Mouse (Mus musculus): ENCODE measurements around the gene Sec16b. TPM values are rescaled to one million over a fixed set of nuclear protein-coding genes. Genes with fewer than 3 reads are reported as not detected.

Sec16b gene
- polyA plus RNA-seq, 1 experiment: 1.1 TPM

DNA sequence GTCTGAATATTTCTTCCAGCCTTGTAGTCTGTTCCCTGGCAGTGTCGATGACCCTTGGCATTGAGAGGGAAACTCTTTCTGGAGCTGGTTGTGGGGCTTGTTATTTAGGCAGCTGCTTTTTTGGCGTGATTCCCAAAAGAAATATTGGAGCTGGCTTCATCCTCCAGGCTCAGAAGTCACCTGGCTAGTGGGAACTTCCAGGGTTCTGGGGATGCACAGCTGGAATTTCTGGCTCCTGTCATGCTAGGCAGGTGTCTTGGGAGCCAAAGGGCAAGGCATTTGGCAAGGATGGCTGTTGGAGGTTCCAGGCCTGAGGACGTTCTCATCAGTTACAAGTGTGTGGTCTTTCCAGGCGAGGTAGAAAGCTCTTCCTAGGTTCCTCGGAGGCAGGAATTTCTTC lies 80.0 kb downstream of the Sec16b start:
- H3K4me1 ChIP-seq (replicated peaks; ENCODE audit: control insufficient read depth, insufficient read depth, low read length): no peaks in the 10 kb centered on the region
- no peaks in the 10 kb centered on the region for H3K36me3 ChIP-seq (ENCODE audit: control insufficient read depth, insufficient read depth, low read length)
- H3K27me3 ChIP-seq (ENCODE audit: control insufficient read depth, insufficient read depth, low read length): no peaks in the 10 kb centered on the region
- H3K27ac ChIP-seq (ENCODE audit: control insufficient read depth, insufficient read depth, low read length): no peak overlapping the region
- no peak overlapping the region for H3K4me3 ChIP-seq (ENCODE audit: control insufficient read depth, insufficient read depth, low read length)
- 79% methylated on average over 5 of the region's 5 CpGs for WGBS
- no peak for DNase-seq
- TF ChIP-seq POLR2A (IDR thresholded peaks at IDR 0.05; ENCODE audit: control insufficient read depth, extremely low read depth, insufficient read depth, low read length, poor library complexity) (no peak), CTCF (IDR thresholded peaks at IDR 0.05; ENCODE audit: borderline replicate concordance, control insufficient read depth, extremely low read depth, insufficient read depth, low read length, poor library complexity) (no peak)

DNA sequence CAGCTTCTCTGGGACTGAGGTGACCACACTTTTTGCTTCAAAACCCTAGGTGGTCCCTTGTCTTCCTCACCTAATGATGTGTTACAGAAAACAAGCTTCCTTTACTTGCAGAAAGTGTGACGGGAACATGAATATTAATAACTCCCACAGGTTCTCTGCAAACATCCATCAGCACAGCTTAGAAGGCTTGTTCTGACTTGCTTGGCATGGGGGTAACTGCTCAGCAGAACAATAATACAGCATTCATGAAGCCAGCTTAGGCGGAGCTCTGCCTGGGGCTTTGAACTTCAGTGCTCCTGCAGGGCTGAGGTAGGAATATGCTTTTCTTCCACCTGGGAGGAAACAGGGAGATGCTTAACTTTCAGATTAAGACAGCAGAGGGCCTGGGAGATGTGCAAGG lies 85.5 kb downstream of the Sec16b start:
- Histone ChIP-seq H3K27me3 (ENCODE audit: control insufficient read depth, insufficient read depth, low read length) (no peaks in the 10 kb centered on the region), H3K4me1 (replicated peaks; ENCODE audit: control insufficient read depth, insufficient read depth, low read length) (no peaks in the 10 kb centered on the region), H3K27ac (ENCODE audit: control insufficient read depth, insufficient read depth, low read length) (no peak overlapping the region), H3K36me3 (ENCODE audit: control insufficient read depth, insufficient read depth, low read length) (no peaks in the 10 kb centered on the region), H3K4me3 (ENCODE audit: control insufficient read depth, insufficient read depth, low read length) (no peak overlapping the region)
- WGBS: 95% methylated on average over 2 of the region's 2 CpGs
- no peak for DNase-seq
- TF ChIP-seq POLR2A (IDR thresholded peaks at IDR 0.05; ENCODE audit: control insufficient read depth, extremely low read depth, insufficient read depth, low read length, poor library complexity) (no peak), CTCF (IDR thresholded peaks at IDR 0.05; ENCODE audit: borderline replicate concordance, control insufficient read depth, extremely low read depth, insufficient read depth, low read length, poor library complexity) (no peak)

DNA sequence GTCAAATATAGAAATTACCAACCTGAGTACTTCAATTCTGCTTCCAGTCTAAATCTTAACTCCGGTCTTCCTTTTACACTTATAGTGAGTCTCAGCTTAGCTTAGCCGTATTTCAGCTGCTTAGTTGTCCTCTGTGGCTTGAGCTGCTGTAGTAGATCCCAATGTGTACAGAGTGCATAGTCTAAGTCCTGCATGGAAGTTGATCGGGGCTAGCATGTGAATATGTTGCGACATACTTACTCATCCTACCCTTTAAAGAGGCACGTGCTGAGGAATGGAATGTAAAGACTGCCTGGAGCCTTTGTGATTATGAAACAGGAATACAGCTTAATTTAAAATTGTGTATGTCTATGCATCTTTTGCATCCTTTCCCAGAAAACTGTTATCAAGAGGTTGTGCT lies 88.0 kb downstream of the Sec16b start:
- no peak for DNase-seq
- Histone ChIP-seq H3K36me3 (ENCODE audit: control insufficient read depth, insufficient read depth, low read length) (no peaks in the 10 kb centered on the region), H3K4me3 (ENCODE audit: control insufficient read depth, insufficient read depth, low read length) (no peak overlapping the region), H3K27ac (ENCODE audit: control insufficient read depth, insufficient read depth, low read length) (no peak overlapping the region), H3K4me1 (replicated peaks; ENCODE audit: control insufficient read depth, insufficient read depth, low read length) (no peaks in the 10 kb centered on the region), H3K27me3 (ENCODE audit: control insufficient read depth, insufficient read depth, low read length) (no peaks in the 10 kb centered on the region)
- 89% methylated on average over 5 of the region's 5 CpGs for WGBS
- TF ChIP-seq POLR2A (IDR thresholded peaks at IDR 0.05; ENCODE audit: control insufficient read depth, extremely low read depth, insufficient read depth, low read length, poor library complexity): no peak

DNA sequence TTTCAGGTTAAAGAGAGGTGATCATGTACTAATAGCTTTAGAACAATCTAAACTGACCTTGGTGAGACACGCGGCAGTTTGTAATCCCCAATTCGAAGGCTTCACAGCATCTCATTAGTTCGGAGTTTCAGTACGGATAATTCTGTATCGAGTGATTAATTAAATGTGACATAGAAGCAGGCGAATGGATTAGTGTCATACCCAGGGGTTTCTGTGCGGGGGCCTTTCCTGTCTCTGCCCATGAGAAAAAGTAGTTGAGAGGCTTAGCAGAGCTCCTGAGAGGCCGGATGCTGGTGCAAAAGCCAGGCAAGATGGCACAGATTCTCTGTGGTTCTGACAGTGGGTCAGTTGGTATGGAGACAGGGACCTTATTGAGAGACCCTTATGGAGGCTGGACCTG lies 88.6 kb downstream of the Sec16b start:
- Histone ChIP-seq H3K4me3 (ENCODE audit: control insufficient read depth, insufficient read depth, low read length) (no peak overlapping the region), H3K27ac (ENCODE audit: control insufficient read depth, insufficient read depth, low read length) (no peak overlapping the region), H3K36me3 (ENCODE audit: control insufficient read depth, insufficient read depth, low read length) (no peaks in the 10 kb centered on the region), H3K27me3 (ENCODE audit: control insufficient read depth, insufficient read depth, low read length) (no peaks in the 10 kb centered on the region), H3K4me1 (replicated peaks; ENCODE audit: control insufficient read depth, insufficient read depth, low read length) (no peaks in the 10 kb centered on the region)
- DNase-seq: no peak
- WGBS: 96% methylated on average over 9 of the region's 9 CpGs
- no peak for TF ChIP-seq CTCF (IDR thresholded peaks at IDR 0.05; ENCODE audit: borderline replicate concordance, control insufficient read depth, extremely low read depth, insufficient read depth, low read length, poor library complexity)
- no peak for TF ChIP-seq POLR2A (IDR thresholded peaks at IDR 0.05; ENCODE audit: control insufficient read depth, extremely low read depth, insufficient read depth, low read length, poor library complexity)

DNA sequence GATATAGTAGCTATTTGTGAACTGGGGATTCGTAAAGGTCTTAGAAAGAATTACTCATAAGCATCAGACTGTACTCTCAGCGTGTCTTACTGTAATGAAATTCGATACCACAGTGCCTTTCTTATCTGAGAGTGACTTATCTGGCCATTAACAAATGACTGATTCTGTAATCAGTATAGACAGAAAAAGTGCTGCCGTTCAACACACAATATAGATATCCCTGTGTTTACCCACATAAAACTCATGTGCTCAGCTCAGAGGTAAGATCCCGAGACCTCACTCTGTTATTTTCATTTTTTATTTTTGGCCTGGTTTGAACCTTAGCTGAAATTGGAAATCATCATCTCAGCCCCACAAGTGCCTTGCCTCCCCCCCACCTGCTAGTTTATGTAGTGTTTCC lies 98.0 kb downstream of the Sec16b start:
- Histone ChIP-seq H3K27me3 (ENCODE audit: control insufficient read depth, insufficient read depth, low read length) (no peaks in the 10 kb centered on the region), H3K4me3 (ENCODE audit: control insufficient read depth, insufficient read depth, low read length) (no peak overlapping the region), H3K27ac (ENCODE audit: control insufficient read depth, insufficient read depth, low read length) (no peak overlapping the region), H3K4me1 (replicated peaks; ENCODE audit: control insufficient read depth, insufficient read depth, low read length) (no peaks in the 10 kb centered on the region), H3K36me3 (ENCODE audit: control insufficient read depth, insufficient read depth, low read length) (no peaks in the 10 kb centered on the region)
- TF ChIP-seq CTCF (IDR thresholded peaks at IDR 0.05; ENCODE audit: borderline replicate concordance, control insufficient read depth, extremely low read depth, insufficient read depth, low read length, poor library complexity) (no peak), POLR2A (IDR thresholded peaks at IDR 0.05; ENCODE audit: control insufficient read depth, extremely low read depth, insufficient read depth, low read length, poor library complexity) (no peak)
- WGBS: 72% methylated on average over 5 of the region's 5 CpGs
- DNase-seq: no peak

Other genes starting within 250 kb of the Sec16b start
- 1.3 TPM in 2 replicates for gene Rasal2, start 94.1 kb upstream of the Sec16b start, polyA plus RNA-seq (2012; rRNA removed)
- 6.6 and 8.4 TPM in 2 replicates for gene Cryzl2, start 48.2 kb upstream of the Sec16b start, polyA plus RNA-seq (2012; rRNA removed)